Mouse (Mus musculus): ENCODE measurements around the gene Atad1.
"Not testable (repeated sequence)": the region's sequence is repeated elsewhere in the genome, so short reads cannot be mapped to it uniquely, and the experiment has no call there.

Gene Atad1

DNA sequence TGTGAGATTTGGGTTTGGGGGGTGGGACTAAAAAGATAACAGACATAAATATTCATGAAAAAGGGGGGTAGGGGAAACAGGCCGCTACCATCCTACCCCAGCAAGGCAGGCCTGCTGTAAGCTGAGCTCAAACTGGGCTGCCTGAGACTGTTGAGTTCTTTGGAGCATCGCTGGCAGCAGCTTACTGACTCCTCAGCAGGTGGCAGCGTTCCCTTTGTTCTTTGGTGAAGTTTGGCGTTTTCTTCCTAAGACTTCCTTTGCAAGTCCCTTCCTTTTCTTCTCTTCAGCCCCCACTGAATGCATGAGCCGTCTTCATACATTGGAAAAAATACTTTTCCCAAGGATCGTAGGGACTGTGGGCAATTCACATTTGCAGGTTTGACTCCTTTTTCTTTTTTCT lies 9.8 kb upstream of the Atad1 start:
- DNase-seq (ENCODE audit: low read depth, low spot score), result no peak

DNA sequence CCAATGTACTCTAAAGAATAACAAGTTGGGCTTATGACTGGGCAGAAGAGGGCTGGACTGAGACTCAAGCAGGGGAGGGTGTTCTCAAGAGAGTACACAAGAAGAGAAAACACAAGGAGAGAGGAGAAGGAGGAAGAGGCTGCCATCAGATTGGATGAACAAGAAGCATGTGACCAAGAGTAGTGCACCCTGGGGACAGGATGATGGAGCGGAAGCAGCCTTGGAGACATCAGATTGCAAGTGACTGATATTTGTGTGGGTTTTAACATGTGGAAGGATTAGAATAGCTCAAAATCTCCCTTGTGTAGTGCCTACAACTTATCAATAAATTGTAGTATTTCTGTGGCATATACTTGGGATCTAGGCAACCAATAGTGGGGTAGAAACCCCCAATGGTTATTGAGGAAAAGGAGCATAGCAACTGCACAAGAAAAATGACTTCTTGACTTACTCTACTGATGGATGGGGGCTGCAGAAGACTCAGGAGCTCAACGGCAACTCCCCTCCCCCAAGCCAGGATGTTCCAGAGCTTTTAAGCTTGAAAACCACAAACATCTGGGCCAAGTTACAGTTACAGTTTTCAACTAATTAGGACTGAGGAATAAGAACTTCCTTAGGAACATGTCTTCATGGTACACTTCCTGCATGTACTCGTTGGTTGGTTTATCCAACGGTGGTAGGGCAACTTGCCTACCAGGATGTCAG lies 1.2 kb upstream of the Atad1 start:
- DNase-seq (ENCODE audit: low read depth, low spot score), result no peak

DNA sequence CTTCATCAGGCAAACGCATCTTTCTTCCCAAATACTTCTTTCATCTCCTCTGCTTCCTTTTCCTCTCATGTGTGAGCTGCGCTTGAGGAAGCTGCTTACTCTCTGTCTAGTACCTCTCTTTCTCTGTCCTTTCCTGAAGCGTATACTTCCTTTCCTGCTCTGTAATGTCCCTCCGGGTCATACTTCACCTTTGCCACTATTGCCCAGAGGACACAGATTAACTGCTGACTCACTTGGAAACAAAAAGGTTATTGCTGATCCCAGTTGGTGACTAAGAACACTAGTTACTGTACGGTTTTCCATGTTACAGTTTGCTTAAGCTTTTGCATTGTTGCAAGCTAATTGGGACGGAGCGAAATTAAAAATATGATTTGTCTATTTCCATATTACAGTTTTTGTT lies 1.7 kb downstream of the Atad1 start:
- DNase-seq (ENCODE audit: low read depth, low spot score), result no peak

DNA sequence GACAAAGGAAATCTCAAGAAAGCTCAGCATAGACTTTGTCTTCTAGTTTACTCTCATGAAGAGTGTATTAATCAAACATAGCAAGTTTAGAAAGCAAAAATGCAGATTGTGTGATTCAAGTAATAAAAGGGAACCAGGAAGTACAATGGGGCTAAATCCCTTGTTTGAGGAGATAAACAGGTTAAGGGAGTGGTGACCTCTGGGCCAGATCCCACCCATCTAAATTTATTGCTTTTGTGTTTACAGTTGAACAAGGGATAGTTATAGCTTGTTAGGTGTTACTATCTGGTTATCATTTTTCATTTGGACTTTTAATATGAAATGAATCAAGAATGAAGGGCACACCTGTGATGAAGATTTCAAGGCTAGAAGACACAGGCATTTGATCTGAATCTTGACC lies 6.7 kb downstream of the Atad1 start:
- no peak for DNase-seq (ENCODE audit: low read depth, low spot score)

DNA sequence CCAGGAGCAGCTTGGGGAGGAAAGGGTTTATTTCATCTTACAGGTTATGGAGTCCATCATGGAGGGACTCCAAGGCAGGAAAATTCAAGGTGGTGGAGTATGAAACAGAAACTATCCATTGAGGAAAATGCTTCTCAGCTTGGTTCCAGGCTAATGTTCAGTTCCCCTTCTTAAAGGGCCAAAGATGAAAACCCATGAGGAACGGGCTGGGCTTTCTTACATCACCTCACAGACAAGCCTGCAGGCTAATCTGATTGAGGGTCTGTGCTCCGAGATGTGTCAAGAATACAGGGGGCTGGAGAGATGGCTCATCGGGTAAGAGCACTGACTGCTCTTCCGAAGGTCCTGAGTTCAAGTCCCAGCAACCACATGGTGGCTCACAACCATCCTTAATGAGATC lies 9.8 kb downstream of the Atad1 start:
- DNase-seq (ENCODE audit: low read depth, low spot score), result no peak

DNA sequence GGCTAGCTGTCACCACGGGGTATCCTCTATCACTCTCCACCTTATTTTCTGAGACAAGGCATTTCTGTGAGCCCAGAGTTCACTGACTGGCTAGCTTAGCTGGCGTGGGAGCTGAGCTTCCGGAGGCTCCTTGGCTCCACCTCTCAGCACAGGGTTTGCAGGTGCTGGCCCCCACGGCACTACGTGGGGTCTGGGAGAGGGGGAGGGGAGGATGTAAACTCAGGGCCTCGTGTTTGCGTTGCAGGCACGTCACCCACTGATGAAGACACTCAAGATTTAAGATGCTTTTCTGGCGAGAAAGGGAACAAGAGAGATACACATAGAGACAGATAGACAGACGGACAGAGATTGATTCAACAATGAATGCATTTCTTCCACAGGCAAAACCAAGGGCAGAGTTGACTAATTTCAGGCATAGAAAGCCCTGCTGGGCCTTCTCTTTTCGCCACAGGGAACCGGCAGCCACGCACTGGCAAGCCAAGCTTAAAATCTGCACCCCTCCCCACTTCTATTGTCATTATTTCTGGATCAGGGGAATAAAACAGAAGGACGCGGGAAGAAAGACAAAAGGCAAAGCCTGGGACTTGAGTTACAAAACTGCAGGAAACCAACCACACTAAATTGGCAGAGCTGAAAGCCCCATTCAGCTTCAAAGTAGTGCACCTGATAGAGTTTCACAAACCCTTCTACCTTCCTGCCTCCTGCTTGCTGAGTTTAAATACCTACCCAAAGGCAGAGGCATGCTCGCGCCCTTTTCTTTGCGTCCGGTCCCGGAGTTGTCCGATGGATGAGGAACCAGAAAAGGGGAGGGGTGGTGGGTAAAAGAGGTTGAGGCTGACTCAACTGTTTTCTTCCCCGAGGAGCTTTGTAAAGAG lies 12.9 kb downstream of the Atad1 start:
- no peak for DNase-seq (ENCODE audit: low read depth, low spot score)

DNA sequence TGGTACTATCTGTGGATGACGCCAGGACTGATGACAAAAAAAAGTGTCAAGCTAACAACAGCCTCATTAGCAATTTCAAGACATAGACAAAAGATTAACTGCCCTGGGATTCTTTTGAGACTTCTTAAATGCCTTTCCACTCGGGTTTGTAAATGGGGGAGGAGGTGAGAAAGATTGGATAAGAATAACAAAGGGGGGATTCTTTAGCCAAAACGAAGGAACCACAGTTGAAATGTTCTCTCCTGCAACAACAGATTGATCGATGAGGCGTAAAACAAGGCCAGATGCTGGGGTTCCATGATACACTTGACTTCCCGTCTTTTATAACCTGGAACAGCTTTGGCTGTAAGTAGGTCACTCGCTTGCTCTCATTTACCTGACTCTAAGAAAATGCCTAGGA lies 15.8 kb downstream of the Atad1 start:
- no peak for DNase-seq (ENCODE audit: low read depth, low spot score)

DNA sequence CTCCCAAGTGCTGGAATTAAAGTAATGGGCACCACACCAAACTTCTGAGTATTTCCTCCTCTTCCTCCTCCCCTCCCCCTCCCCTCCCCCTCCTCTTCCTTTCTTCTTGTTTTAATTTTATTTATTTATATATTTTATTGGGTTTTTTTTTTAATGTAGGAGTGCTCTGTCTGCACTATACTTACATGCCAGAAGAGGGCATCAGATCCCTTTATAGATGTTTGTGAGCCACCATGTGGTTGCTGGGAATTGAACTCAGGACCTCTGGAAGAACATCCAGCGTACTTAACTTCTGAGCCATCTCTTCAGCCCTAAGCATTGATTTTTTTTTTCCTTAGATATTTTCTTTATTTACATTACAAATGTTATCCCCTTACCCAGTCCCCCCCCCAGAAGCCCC lies 19.3 kb downstream of the Atad1 start:
- DNase-seq (ENCODE audit: low read depth, low spot score), result no peak

DNA sequence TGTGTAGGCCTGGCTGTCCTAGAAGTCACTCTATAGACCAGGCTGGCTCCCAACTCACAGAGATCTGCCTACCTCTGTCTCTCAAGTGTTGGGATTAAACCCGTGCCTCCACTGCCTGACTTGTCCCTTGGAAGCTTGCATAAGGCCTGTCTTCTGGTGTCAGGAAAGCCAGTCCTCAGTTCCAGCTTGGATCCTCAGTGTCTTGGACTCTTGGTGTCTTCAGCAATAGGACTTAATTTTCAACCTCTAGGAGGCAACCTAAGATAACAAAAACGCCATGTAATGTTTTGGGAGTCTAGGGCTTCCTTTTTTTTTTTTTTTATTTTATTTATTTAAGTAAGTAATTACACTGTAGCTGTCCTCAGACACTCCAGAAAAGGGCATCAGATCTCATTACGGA lies 22.0 kb downstream of the Atad1 start:
- DNase-seq (ENCODE audit: low read depth, low spot score), result no peak

DNA sequence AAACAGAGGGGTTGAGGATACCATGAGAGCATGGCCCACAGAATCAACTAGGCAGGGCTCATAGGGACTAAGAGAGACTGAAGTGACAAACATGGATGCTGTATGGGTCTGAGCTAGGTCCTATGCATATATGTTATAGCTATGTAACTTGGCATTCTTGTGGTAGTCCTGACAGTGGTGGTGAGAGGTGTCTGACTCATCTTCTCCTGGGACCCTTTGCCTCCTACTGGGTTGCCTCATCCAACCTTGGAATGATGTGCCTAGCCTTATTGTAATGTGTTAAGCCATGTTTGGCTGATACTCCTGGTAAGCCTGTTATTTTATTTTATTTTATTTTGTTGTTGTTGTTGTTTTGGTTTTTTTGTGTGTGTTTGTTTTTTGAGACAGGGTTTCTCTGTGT lies 23.9 kb downstream of the Atad1 start:
- DNase-seq (ENCODE audit: low read depth, low spot score), result no peak

DNA sequence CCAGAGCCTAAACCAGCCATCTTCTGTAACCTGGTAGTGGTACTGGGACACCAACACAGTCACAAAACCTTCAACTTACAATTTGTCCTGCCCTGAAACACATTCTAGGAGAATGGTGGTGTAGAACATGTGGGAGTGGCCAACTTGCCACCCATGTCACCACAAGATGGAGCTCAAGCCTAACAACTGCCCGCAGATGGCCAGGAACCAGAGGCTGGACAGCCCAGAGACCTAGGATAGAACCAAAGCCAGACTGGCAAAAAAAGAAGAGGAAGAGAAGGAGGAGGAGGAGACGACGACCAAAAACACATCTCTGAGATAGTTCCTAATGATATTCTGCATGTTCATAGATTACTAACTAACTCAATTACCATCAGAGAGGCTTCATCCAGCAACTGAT lies 24.4 kb downstream of the Atad1 start:
- peak; percentile 61 for DNase-seq (ENCODE audit: low read depth, low spot score)

DNA sequence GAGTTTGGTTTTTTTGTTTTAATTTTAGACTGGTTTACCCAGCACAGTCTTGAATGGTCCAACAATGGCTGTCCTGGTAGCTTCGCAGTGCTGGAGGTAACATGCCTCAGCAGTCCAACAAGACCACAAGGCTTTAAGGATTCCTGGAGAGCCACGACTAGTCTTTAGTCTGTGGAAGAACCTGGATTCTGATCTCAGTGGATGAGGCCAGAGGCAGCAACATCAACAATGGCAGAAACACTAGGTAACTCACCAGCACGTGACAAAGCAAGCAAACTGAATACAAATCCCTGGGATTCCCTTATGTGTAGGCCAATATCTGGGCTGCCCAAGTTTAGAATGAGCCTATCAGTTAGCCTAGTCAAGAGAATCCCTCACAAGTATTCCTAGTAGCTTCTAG lies 26.1 kb downstream of the Atad1 start:
- no peak for DNase-seq (ENCODE audit: low read depth, low spot score)

DNA sequence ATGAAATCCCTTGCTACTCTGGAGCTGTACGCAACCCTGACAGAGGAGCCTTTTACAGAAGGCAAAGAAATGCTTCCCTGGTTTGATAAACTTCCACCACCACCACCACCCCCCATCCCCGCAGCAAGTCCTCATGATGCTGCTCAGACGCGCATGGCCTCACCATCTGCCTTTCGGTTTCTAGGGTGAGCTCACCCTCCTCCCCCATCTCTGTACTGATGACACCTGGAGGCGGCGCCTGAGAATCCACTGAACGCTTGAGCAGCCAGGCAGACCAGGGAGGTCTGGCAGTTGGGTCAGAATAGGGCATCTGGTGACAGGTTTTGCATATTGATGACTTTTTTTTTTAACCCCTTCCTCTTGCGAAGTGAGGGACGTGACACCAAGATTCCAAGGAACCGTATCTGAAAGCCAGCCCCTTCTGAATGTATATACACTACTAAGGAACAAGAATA lies 27.0 kb downstream of the Atad1 start:
- peak; percentile 70 for DNase-seq (ENCODE audit: low read depth, low spot score)

DNA sequence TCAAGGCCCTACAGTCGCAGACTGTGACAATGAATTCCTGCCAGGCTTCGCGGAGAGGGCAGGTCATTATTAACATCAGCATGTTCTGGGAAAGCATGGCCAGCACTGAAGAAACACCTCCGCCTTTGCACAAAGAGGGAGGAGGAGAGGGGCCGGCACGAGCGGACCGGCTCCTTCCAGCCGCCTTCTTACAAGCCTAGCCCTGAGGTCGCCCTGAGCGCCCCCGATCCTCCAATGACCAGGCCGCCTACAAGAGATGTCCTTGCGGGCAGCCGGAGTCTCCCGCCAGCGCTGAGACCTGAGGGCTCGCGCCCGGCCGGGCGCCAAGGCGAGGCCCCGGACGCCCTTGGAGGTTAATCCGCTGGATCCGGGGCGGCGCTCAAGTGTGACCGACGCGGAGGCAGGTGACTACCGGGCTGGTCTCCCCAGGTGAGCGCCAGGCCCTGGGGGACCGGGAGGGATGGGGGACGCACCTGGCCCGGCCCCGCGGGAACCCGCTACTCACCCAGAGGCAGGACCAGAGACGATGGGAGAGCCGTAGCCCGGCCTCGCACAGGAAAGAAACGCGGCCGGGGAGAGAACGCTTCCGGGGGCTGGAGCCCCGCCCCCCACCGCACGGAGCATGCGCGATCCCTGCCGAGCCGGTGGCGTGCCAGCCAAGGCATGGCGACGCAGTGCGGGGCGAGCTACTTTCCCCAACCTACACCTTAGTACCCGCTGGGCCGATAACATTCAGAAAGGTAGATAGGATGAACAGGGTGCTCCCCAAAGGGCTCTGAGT lies 27.6 kb downstream of the Atad1 start:
- peak; percentile 75 for DNase-seq (ENCODE audit: low read depth, low spot score)

DNA sequence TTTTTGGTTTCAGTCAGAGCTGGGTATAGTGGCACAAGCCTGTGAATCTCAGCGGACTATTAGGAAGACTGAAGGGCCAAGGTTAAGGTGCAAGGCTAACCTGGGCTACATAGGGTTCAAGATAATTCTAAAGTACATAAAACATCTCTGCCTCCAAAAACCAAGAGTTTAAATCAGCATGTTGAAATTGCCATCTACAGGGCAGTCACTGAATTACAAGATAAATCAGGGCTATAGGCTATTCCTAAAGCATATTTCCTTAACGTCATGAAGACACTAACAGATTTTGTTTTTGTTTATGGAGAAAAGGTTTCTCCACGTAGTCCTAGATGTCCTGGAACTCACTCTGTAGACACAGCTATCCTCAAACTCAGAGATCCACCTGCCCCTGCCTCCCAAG lies 29.3 kb downstream of the Atad1 start:
- DNase-seq (ENCODE audit: low read depth, low spot score), result no peak

DNA sequence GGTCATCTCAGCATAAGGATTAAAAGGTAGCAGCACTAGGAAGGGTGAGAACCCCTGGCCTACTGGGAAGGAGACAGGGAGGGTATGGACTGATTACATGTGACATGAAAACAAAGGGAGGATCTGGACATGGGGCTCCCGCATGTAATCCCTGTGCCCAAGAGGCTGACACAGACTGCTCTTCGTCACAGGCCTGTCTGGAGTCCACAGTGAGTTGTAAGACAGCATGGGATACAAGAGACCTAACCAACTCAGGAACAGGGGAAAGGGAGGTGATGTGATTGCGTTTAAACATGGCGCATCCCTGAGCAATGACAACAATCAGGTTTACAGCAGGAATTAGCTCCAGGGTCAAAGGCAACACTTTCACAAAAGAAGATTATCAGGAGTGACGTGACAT lies 30.6 kb downstream of the Atad1 start:
- no peak for DNase-seq (ENCODE audit: low read depth, low spot score)

DNA sequence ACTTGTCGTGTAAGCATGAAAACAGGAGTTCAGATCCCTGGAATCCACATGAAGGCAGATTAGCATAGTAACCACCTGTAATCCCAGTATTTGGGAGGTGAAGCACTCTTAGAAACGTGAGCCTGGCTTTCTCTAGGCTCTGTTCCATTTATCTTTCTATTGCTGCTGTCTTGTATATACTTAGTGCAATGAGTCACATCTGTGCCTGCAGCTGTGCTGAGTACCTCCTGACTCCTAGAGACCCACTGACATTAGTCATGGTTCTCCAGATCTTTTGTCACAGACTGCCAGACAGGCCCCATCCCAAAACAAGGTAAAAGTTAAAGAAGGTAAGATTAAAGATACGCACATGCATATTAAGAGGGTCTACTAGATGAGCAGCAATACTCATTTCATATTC lies 37.4 kb downstream of the Atad1 start:
- no peak for DNase-seq (ENCODE audit: low read depth, low spot score)

DNA sequence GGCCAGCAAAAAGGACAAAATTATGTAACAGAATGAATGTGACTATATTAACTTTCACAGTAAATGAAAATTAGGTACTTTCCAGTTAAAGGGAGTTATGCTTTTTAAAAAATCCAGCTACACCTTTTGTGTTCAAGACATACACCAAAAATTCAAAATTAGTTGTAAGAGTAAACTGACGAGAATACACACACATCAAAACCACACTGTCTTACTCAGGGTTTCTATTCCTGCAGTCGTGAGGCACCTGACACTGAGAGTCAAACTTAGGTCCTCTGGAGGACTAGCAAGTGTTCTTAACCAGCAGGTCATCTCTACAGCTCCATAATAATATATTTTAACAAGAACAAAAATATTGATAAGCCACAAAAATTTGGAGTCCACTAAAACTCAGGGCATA lies 42.9 kb downstream of the Atad1 start:
- DNase-seq (ENCODE audit: low read depth, low spot score), result no peak

DNA sequence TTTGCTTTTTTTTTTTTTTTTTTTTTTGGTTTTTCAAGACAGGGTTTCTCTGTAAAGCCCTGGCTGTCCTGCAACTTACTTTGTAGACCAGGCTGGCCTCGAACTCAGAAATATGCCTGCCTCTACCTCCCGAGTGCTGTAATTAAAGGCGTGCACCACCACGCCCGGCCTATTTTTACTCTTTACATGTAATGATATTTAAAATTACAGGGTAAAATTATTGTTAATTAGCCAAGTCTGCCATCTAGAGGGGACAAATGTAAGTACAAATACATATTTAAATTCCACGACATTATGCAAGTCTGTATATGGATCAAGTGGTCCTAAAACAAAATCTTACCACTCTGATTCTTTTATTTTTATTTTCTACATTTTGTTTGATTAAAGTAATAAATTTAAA lies 49.9 kb downstream of the Atad1 start:
- no peak for DNase-seq (ENCODE audit: low read depth, low spot score)

DNA sequence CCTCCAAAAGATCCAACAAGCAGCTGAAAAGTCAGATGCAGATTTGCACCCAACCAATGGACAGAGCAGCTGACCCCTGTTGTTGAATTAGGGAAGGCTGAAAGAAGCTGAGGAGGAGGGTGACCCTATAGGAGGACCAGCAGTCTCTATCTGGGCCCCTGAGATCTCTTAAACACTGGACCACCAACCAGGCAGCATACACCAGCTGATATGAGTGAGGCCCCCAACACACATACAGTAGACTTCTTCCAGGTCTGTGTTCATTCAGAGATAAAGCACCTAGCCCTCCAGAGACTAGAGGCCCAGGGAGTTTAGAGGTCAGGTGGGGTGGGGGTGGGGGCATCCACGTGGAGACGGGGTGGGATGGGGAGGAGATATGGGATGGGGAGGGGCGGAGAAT lies 51.4 kb downstream of the Atad1 start:
- not testable (repeated sequence) for DNase-seq (ENCODE audit: low read depth, low spot score)

DNA sequence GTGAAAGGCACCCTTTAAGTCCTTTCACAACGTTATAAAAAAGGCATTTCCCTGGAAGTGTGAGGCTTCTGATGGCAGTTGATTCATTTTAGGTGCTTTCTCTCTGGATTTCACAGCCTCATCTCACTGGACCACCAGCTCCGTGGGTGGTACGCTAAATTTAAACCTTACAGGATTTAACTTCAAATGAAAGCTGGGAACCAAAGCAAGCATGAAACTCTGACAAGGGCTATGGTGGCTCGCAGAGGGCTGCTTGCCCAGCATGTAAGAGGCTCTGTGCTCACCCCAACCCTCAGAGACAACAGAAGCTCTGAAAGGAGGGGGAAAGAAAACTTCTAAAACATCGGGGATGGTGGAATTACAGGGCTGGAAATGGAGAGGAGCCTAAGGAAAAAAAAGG lies 51.9 kb downstream of the Atad1 start:
- DNase-seq (ENCODE audit: low read depth, low spot score), result no peak

DNA sequence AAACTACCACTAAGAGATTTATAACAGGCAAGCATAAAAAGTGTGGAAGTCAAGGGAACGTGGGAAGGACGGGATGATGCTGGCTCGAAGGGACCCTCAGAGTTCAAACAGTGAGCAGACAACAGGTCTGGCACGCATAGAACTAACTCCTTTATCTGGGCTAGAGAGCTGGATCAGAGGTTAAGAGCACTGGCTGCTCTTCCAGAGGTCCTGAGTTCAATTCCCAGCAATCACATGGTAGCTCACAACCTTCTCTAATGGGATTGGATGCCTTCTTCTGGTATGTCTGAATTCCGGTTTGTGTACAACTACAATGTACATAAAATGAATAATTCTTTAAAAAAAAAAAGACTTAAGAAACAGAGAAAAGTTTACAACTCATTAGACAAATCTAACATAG lies 56.5 kb downstream of the Atad1 start:
- no peak for DNase-seq (ENCODE audit: low read depth, low spot score)
